Mouse (Mus musculus): ENCODE data around the gene Cgnl1.

Cgnl1 gene

GRCm38 (mm10) chr9:71768119-71768518 is 3.3 kb downstream of the Cgnl1 start:
- DNase-seq (ENCODE audit: low read depth, low spot score): no peak

- no peak for DNase-seq (ENCODE audit: low read depth, low spot score)
Observed at GRCm38 (mm10) chr9:71766902-71767301, 4.5 kb downstream of the Cgnl1 start.

- no peak for DNase-seq (ENCODE audit: low read depth, low spot score)
Observed at GRCm38 (mm10) chr9:71766306-71766705, 5.1 kb downstream of the Cgnl1 start.

- no peak for DNase-seq (ENCODE audit: low read depth, low spot score)
Observed at GRCm38 (mm10) chr9:71764551-71764950, 6.9 kb downstream of the Cgnl1 start.

GRCm38 (mm10) chr9:71763273-71763672 is 8.1 kb downstream of the Cgnl1 start:
- no peak for DNase-seq (ENCODE audit: low read depth, low spot score)

GRCm38 (mm10) chr9:71761663-71762062 is 9.7 kb downstream of the Cgnl1 start:
- no peak for DNase-seq (ENCODE audit: low read depth, low spot score)

- no peak for DNase-seq (ENCODE audit: low read depth, low spot score)
Observed at GRCm38 (mm10) chr9:71760518-71761141, 10.8 kb downstream of the Cgnl1 start.

GRCm38 (mm10) chr9:71759893-71760292 is 11.5 kb downstream of the Cgnl1 start:
- no peak for DNase-seq (ENCODE audit: low read depth, low spot score)

GRCm38 (mm10) chr9:71757386-71757785 is 14.0 kb downstream of the Cgnl1 start:
- no peak for DNase-seq (ENCODE audit: low read depth, low spot score)

GRCm38 (mm10) chr9:71756916-71757315 is 14.5 kb downstream of the Cgnl1 start:
- DNase-seq (ENCODE audit: low read depth, low spot score): no peak

GRCm38 (mm10) chr9:71753981-71754380 is 17.4 kb downstream of the Cgnl1 start:
- DNase-seq (ENCODE audit: low read depth, low spot score): no peak

GRCm38 (mm10) chr9:71753529-71753928 is 17.9 kb downstream of the Cgnl1 start:
- DNase-seq (ENCODE audit: low read depth, low spot score): no peak

- DNase-seq (ENCODE audit: low read depth, low spot score): no peak
Observed at GRCm38 (mm10) chr9:71753117-71753516, 18.3 kb downstream of the Cgnl1 start.

GRCm38 (mm10) chr9:71750015-71750672 is 21.3 kb downstream of the Cgnl1 start:
- no peak for DNase-seq (ENCODE audit: low read depth, low spot score)

GRCm38 (mm10) chr9:71746405-71746804 is 25.0 kb downstream of the Cgnl1 start:
- DNase-seq (ENCODE audit: low read depth, low spot score): no peak

- no peak for DNase-seq (ENCODE audit: low read depth, low spot score)
Observed at GRCm38 (mm10) chr9:71738081-71738930, 33.1 kb downstream of the Cgnl1 start.

- DNase-seq (ENCODE audit: low read depth, low spot score): no peak
Observed at GRCm38 (mm10) chr9:71737257-71738023, 34.0 kb downstream of the Cgnl1 start.

- no peak for DNase-seq (ENCODE audit: low read depth, low spot score)
Observed at GRCm38 (mm10) chr9:71735886-71736285, 35.5 kb downstream of the Cgnl1 start.

- no peak for DNase-seq (ENCODE audit: low read depth, low spot score)
Observed at GRCm38 (mm10) chr9:71733559-71733958, 37.8 kb downstream of the Cgnl1 start.

GRCm38 (mm10) chr9:71728822-71729311 is 42.5 kb downstream of the Cgnl1 start:
- DNase-seq (ENCODE audit: low read depth, low spot score): no peak

- no peak for DNase-seq (ENCODE audit: low read depth, low spot score)
Observed at GRCm38 (mm10) chr9:71727233-71727632, 44.2 kb downstream of the Cgnl1 start.

GRCm38 (mm10) chr9:71726121-71726520 is 45.3 kb downstream of the Cgnl1 start:
- DNase-seq (ENCODE audit: low read depth, low spot score): no peak
